Mouse (Mus musculus): ENCODE measurements around the gene Lman2.

The Lman2 gene

GRCm38 (mm10) chr13:55327633-55328032 is 35.0 kb downstream of the Lman2 start:
- peak; percentile 87 for DNase-seq (ENCODE audit: extremely low read depth, low read depth)

GRCm38 (mm10) chr13:55327169-55327568 is 35.4 kb downstream of the Lman2 start:
- DNase-seq (ENCODE audit: extremely low read depth, low read depth): no peak

GRCm38 (mm10) chr13:55325596-55325995 is 37.0 kb downstream of the Lman2 start:
- DNase-seq (ENCODE audit: extremely low read depth, low read depth): no peak

- no peak for DNase-seq (ENCODE audit: extremely low read depth, low read depth)
These were observed 40.3 kb downstream of the Lman2 start for GRCm38 (mm10) chr13:55322130-55322825.

GRCm38 (mm10) chr13:55321434-55322129 is 41.0 kb downstream of the Lman2 start, which contains the start of gene Rab24:
TSS of gene Rab24 (minus strand) at chr13:55321946.
- DNase-seq (ENCODE audit: extremely low read depth, low read depth): peak; percentile 79

GRCm38 (mm10) chr13:55319931-55320533 is 42.6 kb downstream of the Lman2 start, which contains the start of gene Prelid1:
TSS of gene Prelid1 (plus strand) at chr13:55320500.
- no peak for DNase-seq (ENCODE audit: extremely low read depth, low read depth)

GRCm38 (mm10) chr13:55318351-55318750 is 44.2 kb downstream of the Lman2 start:
- no peak for DNase-seq (ENCODE audit: extremely low read depth, low read depth)

- no peak for DNase-seq (ENCODE audit: extremely low read depth, low read depth)
These were observed 47.6 kb downstream of the Lman2 start for GRCm38 (mm10) chr13:55314891-55315412.

GRCm38 (mm10) chr13:55313051-55313450 is 49.5 kb downstream of the Lman2 start:
- no peak for DNase-seq (ENCODE audit: extremely low read depth, low read depth)

- DNase-seq (ENCODE audit: extremely low read depth, low read depth): no peak
These were observed 50.5 kb downstream of the Lman2 start for GRCm38 (mm10) chr13:55312028-55312630.

GRCm38 (mm10) chr13:55300913-55301312 is 61.7 kb downstream of the Lman2 start:
- no peak for DNase-seq (ENCODE audit: extremely low read depth, low read depth)

- DNase-seq (ENCODE audit: extremely low read depth, low read depth): no peak
These were observed 65.8 kb downstream of the Lman2 start for GRCm38 (mm10) chr13:55296760-55297159.
